37 mouse cellular contexts compared by ENCODE assay signal in the genomic region with DNA sequence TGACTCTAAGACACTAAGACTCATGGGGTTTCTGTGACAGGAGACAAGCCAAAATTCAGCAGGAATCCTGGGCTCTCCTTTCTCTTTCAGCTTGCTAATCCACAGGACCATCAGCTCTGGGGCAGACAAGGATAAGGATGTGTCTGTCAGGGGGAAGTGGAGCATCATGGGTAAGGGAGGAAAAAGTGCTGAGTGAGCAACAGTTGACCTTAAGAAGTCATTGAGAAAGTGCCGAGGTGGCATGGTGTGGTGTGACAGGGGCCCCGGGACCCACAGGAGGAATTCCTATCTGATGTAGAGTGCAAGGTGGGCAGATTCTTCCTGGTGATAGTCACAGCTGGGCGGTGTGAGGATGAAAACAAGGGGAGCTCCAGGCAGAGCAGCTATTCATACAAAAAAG. TPM values are rescaled to one million over a fixed set of nuclear protein-coding genes. Genes with fewer than 3 reads are reported as not detected.
"Had no signal": no experiment of that assay in that cellular context is flagged by ENCODE, and none has a peak within 500 bp of the region (broad histone marks: within the 10 kb centered on the region; RNA-seq: fewer than 3 reads in every experiment).

No protein-coding gene starts in this region.

- H3K9me3 ChIP-seq: heart, embryonic 10.5 days; heart, embryonic 12.5 days; heart, embryonic 13.5 days; heart, embryonic 15.5 days; hindbrain, embryonic 10.5 days; hindbrain, embryonic 12.5 days; hindbrain, embryonic 13.5 days; hindbrain, embryonic 15.5 days; intestine, embryonic 15.5 days; kidney, embryonic 15.5 days had no signal

- H3K36me3 ChIP-seq: heart, embryonic 10.5 days; heart, embryonic 12.5 days; heart, embryonic 13.5 days; heart, embryonic 15.5 days; hindbrain, embryonic 10.5 days; hindbrain, embryonic 12.5 days; hindbrain, embryonic 13.5 days; hindbrain, embryonic 15.5 days; intestine, embryonic 15.5 days; kidney, embryonic 15.5 days had no signal

- H3K9ac ChIP-seq: heart, embryonic 12.5 days; heart, embryonic 13.5 days; heart, embryonic 15.5 days; hindbrain, embryonic 12.5 days; hindbrain, embryonic 13.5 days; hindbrain, embryonic 14.5 days; hindbrain, embryonic 15.5 days; intestine, embryonic 15.5 days; kidney, embryonic 15.5 days had no signal

- H3K4me3 ChIP-seq: heart, embryonic 10.5 days; heart, embryonic 12.5 days; heart, embryonic 13.5 days; heart, embryonic 15.5 days; hindbrain, embryonic 10.5 days; hindbrain, embryonic 12.5 days; hindbrain, embryonic 13.5 days; hindbrain, embryonic 15.5 days; intestine, embryonic 15.5 days; kidney, embryonic 15.5 days; layer of hippocampus, adult 2 months; left cerebral cortex, adult 2 months had no signal

- H3K4me1 ChIP-seq: heart, embryonic 10.5 days; heart, embryonic 12.5 days; heart, embryonic 13.5 days; heart, embryonic 15.5 days; intestine, embryonic 15.5 days had no signal

- H3K4me2 ChIP-seq: heart, embryonic 11.5 days; heart, embryonic 12.5 days; heart, embryonic 13.5 days; heart, embryonic 15.5 days; hindbrain, embryonic 12.5 days; hindbrain, embryonic 13.5 days; hindbrain, embryonic 14.5 days; hindbrain, embryonic 15.5 days; intestine, embryonic 15.5 days; kidney, embryonic 15.5 days had no signal

- DNase-seq: heart, postnatal 10 days; heart, postnatal 14 days; heart, postnatal 36 days; kidney, adult 11 months; kidney, adult 18-20 months; kidney, adult 2 months; kidney, adult 8-10 months; kidney, adult 9 months; kidney, postnatal 10 days; kidney, postnatal 14 days; kidney, postnatal 25 days; kidney, postnatal 36 days; kidney, postnatal 4 days; layer of hippocampus, adult 9-11 months; layer of hippocampus, postnatal 36 days had no signal

- H3K27ac ChIP-seq: heart, embryonic 10.5 days; heart, embryonic 13.5 days; heart, embryonic 15.5 days; hindbrain, embryonic 10.5 days; hindbrain, embryonic 12.5 days; hindbrain, embryonic 13.5 days; hindbrain, embryonic 14.5 days; hindbrain, embryonic 15.5 days; hindbrain, postnatal 0 days; intestine, embryonic 15.5 days; kidney, embryonic 15.5 days; kidney, postnatal 0 days; layer of hippocampus, adult 2 months; left cerebral cortex, adult 2 months had no signal

RNA-seq across cellular contexts. Expression of a gene that starts 25.8 kb away (rescaled TPM):
- polyA plus RNA-seq: inflammation-experienced regulatory T-cells, adult 6 months had no signal

RNA-seq across cellular contexts. Expression of a gene that starts 58.7 kb away (rescaled TPM):
- total RNA-seq: hematopoietic stem cell, adult 5-6 weeks; layer of hippocampus, adult 18-20 months; layer of hippocampus, adult 2 months; layer of hippocampus, postnatal 14 days; layer of hippocampus, postnatal 25 days; layer of hippocampus, postnatal 36 days; left cerebral cortex, adult 2 months had no signal
- polyA plus RNA-seq: hindbrain, embryonic 12.5 days; hindbrain, embryonic 13.5 days; hindbrain, embryonic 15.5 days; hindbrain, embryonic 16.5 days; hindbrain, postnatal 0 days; inflammation-experienced regulatory T-cells, adult 6 months had no signal
